Comparison of ENCODE assay signal across 20 mouse cellular contexts in genomic region chr19:57169485-57169884, GRCm38 (mm10).
DNase-seq lines count a peak whose midpoint lies in the region; ATAC-seq and TF ChIP-seq lines count a peak whose summit lies in the region.
"Had no signal": no experiment of that assay in that cellular context is flagged by ENCODE, and none has a peak within 500 bp of the region (broad histone marks: within the 10 kb centered on the region; RNA-seq: fewer than 3 reads in every experiment).

No protein-coding gene starts in this region.

- no peak overlapping the region for H3K9ac ChIP-seq in midbrain, postnatal 0 days (replicated peaks; ENCODE audit: low read length, poor library complexity, severe bottlenecking)
- no peak overlapping the region for H3K9ac ChIP-seq in midbrain, embryonic 14.5 days (replicated peaks; ENCODE audit: low read length)
- H3K9ac ChIP-seq: forebrain, embryonic 15.5 days; heart, embryonic 15.5 days; neural tube, embryonic 12.5 days had no signal

- 0 out of 2 replicates have a peak, but pooled peaks have one; percentile 24 for TF ChIP-seq CTCF in kidney, adult 2 months (conservative IDR thresholded peaks at IDR 0.05; ENCODE audit: insufficient read depth, insufficient read length, low read depth, low read length)
- TF ChIP-seq CTCF in midbrain, postnatal 0 days (IDR thresholded peaks at IDR 0.05): peak; percentile 40

- no peak for TF ChIP-seq POLR2A in kidney, adult 2 months (IDR thresholded peaks at IDR 0.05; ENCODE audit: low read depth, low read length)

- H3K27ac ChIP-seq in kidney, adult 2 months (ENCODE audit: insufficient read depth, low read depth, low read length): no peak overlapping the region
- H3K27ac ChIP-seq in midbrain, postnatal 0 days (ENCODE audit: low read depth, low read length): no peak overlapping the region
- no peak overlapping the region for H3K27ac ChIP-seq in midbrain, embryonic 14.5 days (replicated peaks; ENCODE audit: low read depth, low read length)
- H3K27ac ChIP-seq: forebrain, embryonic 15.5 days; heart, embryonic 15.5 days; neural tube, embryonic 12.5 days had no signal

- H3K4me3 ChIP-seq in kidney, adult 2 months (ENCODE audit: insufficient read depth, low read depth, low read length): no peak overlapping the region
- H3K4me3 ChIP-seq in midbrain, postnatal 0 days (ENCODE audit: low read depth, low read length): no peak overlapping the region
- no peak overlapping the region for H3K4me3 ChIP-seq in midbrain, embryonic 14.5 days (replicated peaks; ENCODE audit: low read depth, low read length)
- H3K4me3 ChIP-seq: erythroblast, embryonic 14.5 days; forebrain, embryonic 15.5 days; heart, embryonic 15.5 days; megakaryocyte, embryonic 14.5 days; neural tube, embryonic 12.5 days had no signal

- no peaks in the 10 kb centered on the region for H3K9me3 ChIP-seq in midbrain, postnatal 0 days (ENCODE audit: low read length)
- no peaks in the 10 kb centered on the region for H3K9me3 ChIP-seq in midbrain, embryonic 14.5 days (ENCODE audit: control insufficient read depth, low read length)
- H3K9me3 ChIP-seq: forebrain, embryonic 15.5 days; heart, embryonic 15.5 days; megakaryocyte, embryonic 14.5 days; neural tube, embryonic 12.5 days had no signal

- no peak overlapping the region for H3K4me2 ChIP-seq in midbrain, postnatal 0 days (ENCODE audit: low read depth, low read length, poor library complexity, severe bottlenecking)
- H3K4me2 ChIP-seq in midbrain, embryonic 14.5 days (ENCODE audit: low read length): no peak overlapping the region
- H3K4me2 ChIP-seq: forebrain, embryonic 15.5 days; heart, embryonic 15.5 days; neural tube, embryonic 12.5 days had no signal

- no peak for ATAC-seq in CD4-positive, CD25-positive, alpha-beta regulatory T cell, adult 4 months
- no peak for ATAC-seq in midbrain, postnatal 0 days (ENCODE audit: low FRiP score)
- no peak for ATAC-seq in midbrain, embryonic 14.5 days (ENCODE audit: low FRiP score, low TSS enrichment)
- ATAC-seq: forebrain, embryonic 15.5 days; intestine, embryonic 16.5 days had no signal

- DNase-seq in CD4-positive, CD25-positive, alpha-beta regulatory T cell, adult 2 months (ENCODE audit: low read depth, low spot score): peak; percentile 26
- no peak for DNase-seq in kidney, adult 2 months
- no peak for DNase-seq in kidney, postnatal 25 days
- no peak for DNase-seq in midbrain, postnatal 0 days (ENCODE audit: low spot score)
- DNase-seq in midbrain, embryonic 14.5 days: no peak
- DNase-seq in splenic B cell, adult 2 months (ENCODE audit: low read depth, low spot score): peak; percentile 9
- no peak for DNase-seq in left cerebral cortex, adult 9 months (ENCODE audit: low spot score in 2 of 2)
- DNase-seq: adrenal gland, postnatal 10 days; cerebellum, adult 11-12 months; kidney, postnatal 36 days; liver; lung, postnatal 14 days; thymus, adult 2 months had no signal

- H3K4me1 ChIP-seq in kidney, adult 2 months (ENCODE audit: control insufficient read depth, insufficient read depth, low read length): peaks cover 7% of the 10 kb centered on the region; the same call in 1 of the 2 replicates
- no peaks in the 10 kb centered on the region for H3K4me1 ChIP-seq in midbrain, postnatal 0 days (ENCODE audit: insufficient read depth, low read length)
- H3K4me1 ChIP-seq in midbrain, embryonic 14.5 days (ENCODE audit: control insufficient read depth, insufficient read depth, low read length): no peaks in the 10 kb centered on the region
- H3K4me1 ChIP-seq: forebrain, embryonic 15.5 days; megakaryocyte, embryonic 14.5 days; neural tube, embryonic 12.5 days had no signal

- H3K36me3 ChIP-seq in kidney, adult 2 months (ENCODE audit: control insufficient read depth, insufficient read depth, low read length): no peaks in the 10 kb centered on the region
- H3K36me3 ChIP-seq in midbrain, postnatal 0 days (ENCODE audit: insufficient read depth, low read length): peaks cover 11% of the 10 kb centered on the region
- no peaks in the 10 kb centered on the region for H3K36me3 ChIP-seq in midbrain, embryonic 14.5 days (ENCODE audit: control insufficient read depth, insufficient read depth, low read length)
- H3K36me3 ChIP-seq in splenic B cell, adult 2 months (ENCODE audit: control insufficient read depth, insufficient read depth, low read length, poor library complexity, severe bottlenecking): no peaks in the 10 kb centered on the region
- H3K36me3 ChIP-seq: forebrain, embryonic 15.5 days; neural tube, embryonic 12.5 days had no signal

- WGBS in kidney, adult 2 months: 87% methylated on average over 2 of the region's 2 CpGs
- 92% methylated on average over 2 of the region's 2 CpGs for WGBS in midbrain, postnatal 0 days
- 98% methylated on average over 2 of the region's 2 CpGs for WGBS in midbrain, embryonic 14.5 days

- H3K27me3 ChIP-seq in kidney, adult 2 months (replicated peaks; ENCODE audit: control insufficient read depth, insufficient read depth, low read length): no peaks in the 10 kb centered on the region
- H3K27me3 ChIP-seq in midbrain, postnatal 0 days (ENCODE audit: insufficient read depth, low read length): no peaks in the 10 kb centered on the region
- no peaks in the 10 kb centered on the region for H3K27me3 ChIP-seq in midbrain, embryonic 14.5 days (ENCODE audit: control insufficient read depth, insufficient read depth, low read length)
- no peaks in the 10 kb centered on the region for H3K27me3 ChIP-seq in splenic B cell, adult 2 months (ENCODE audit: control insufficient read depth, insufficient read depth, low read length, poor library complexity, severe bottlenecking)
- H3K27me3 ChIP-seq: forebrain, embryonic 15.5 days; heart, embryonic 15.5 days; neural tube, embryonic 12.5 days had no signal

Comparison
In these comparisons a context has a peak if more than half of its experiments do, and no peak if none do; other contexts are left out.
1. DNase-seq: peak in CD4-positive, CD25-positive, alpha-beta regulatory T cell, adult 2 months (single experiment) and splenic B cell, adult 2 months (single experiment); none in kidney, adult 2 months (single experiment), kidney, postnatal 25 days (0 of 2), midbrain, postnatal 0 days (single experiment), midbrain, embryonic 14.5 days (single experiment) and left cerebral cortex, adult 9 months (0 of 2).